Mouse (Mus musculus) gastrocnemius, adult 2 months (tissue): Measurements from ENCODE around the gene Ubl4a. TPM values are rescaled to one million over a fixed set of nuclear protein-coding genes. Genes with fewer than 3 reads are reported as not detected.
A peak's percentile ranks its signal among the peaks of the same experiment; 100 is the strongest.
"Not testable (repeated sequence)": the region's sequence is repeated elsewhere in the genome, so short reads cannot be mapped to it uniquely, and the experiment has no call there.

Experiments used
- DNase-seq: peaks from one replicate; pipeline ENCODE4 v3.0.0; 2022
- H3K27ac ChIP-seq: fragments of 200-600 bp; 2 replicates; pipeline ENCODE4 v1.8.1; 2022; ENCODE audit warnings: mild to moderate bottlenecking
- H3K4me3 ChIP-seq: fragments of 200-600 bp; 2 replicates; pipeline ENCODE4 v1.8.1; 2022; ENCODE audit warnings: mild to moderate bottlenecking, moderate library complexity
- CTCF ChIP-seq: fragments of 200-600 bp; IDR thresholded peaks from 2 replicates; pipeline ENCODE4 v1.8.1; 2022; ENCODE audit warnings: antibody characterized with exemption, mild to moderate bottlenecking, moderate library complexity
- intact Hi-C: fragments of 180-260 bp; cut with DNase I; formaldehyde crosslinking; loops from one replicate; pipeline ENCODE4 v1.15.1; 2025
- long read RNA-seq, 2 experiments: library from polyadenylated mRNA; stranded (forward); transcript quantifications; one replicate each; pipeline ENCODE4 v2.0.0; 2021
- total RNA-seq, 2 experiments: library from RNA; stranded (reverse); gene quantifications; 2 replicates each; pipeline ENCODE4 v1.2.3; 2021

Ubl4a gene
- 10 to 100 TPM; 55.6 to 63.7 TPM for total RNA-seq
- long read RNA-seq, experiment 1, transcript Ubl4a-206 (4 exons, 2,442 nt) = major isoform, 244 of 262 reads
- long read RNA-seq, experiment 1, partial matches to known transcripts = 4 of 262 reads
- long read RNA-seq, experiment 1, other reads (novel, unspliced or antisense) = 12 of 262 reads
- long read RNA-seq, experiment 2, transcript Ubl4a-203 (3 exons, 2,220 nt) = minor isoform, 5 of 214 reads
- long read RNA-seq, experiment 2, transcript Ubl4a-206 (4 exons, 2,442 nt) = major isoform, 191 of 214 reads
- long read RNA-seq, experiment 2, partial matches to known transcripts = 5 of 214 reads
- long read RNA-seq, experiment 2, other reads (novel, unspliced or antisense) = 13 of 214 reads

- TF ChIP-seq CTCF = no peak
- DNase-seq = peak; percentile 93
- Histone ChIP-seq H3K4me3 (peak within 1 kb of the TSS; percentile 77), H3K27ac (peak within 1 kb of the TSS; percentile 82)
- intact Hi-C loops = no loop called here
These were observed at the start of gene Ubl4a, which contains the start of gene Slc10a3 for GRCm38 (mm10) chrX:74372888-74373549. Gene Ubl4a (minus strand): TSS chrX:74373218. Gene Slc10a3 (minus strand): TSS chrX:74373349.

- TF ChIP-seq CTCF = peak; percentile 94
- intact Hi-C loops = loop anchor here (1.0 to 5.0 kb wide), 5 partner anchors 164 to 616 kb away; partner anchors contain the start of genes Flna, Hcfc1 and Irak1
- no peak overlapping the region for H3K27ac ChIP-seq
These were observed 40.4 kb upstream of the Ubl4a start for GRCm38 (mm10) chrX:74413377-74413776.

GRCm38 (mm10) chrX:74408340-74408739, 35.3 kb upstream of the Ubl4a start:
- Histone ChIP-seq H3K4me3 (no peak overlapping the region), H3K27ac (no peak overlapping the region)
- DNase-seq = no peak
- intact Hi-C loops = no loop called here
- TF ChIP-seq CTCF = no peak

More at GRCm38 (mm10) chrX:74413377-74413776, 40.4 kb upstream of the Ubl4a start:
- peak; percentile 65 for DNase-seq
- H3K4me3 ChIP-seq = no peak overlapping the region

GRCm38 (mm10) chrX:74400136-74400535, 27.1 kb upstream of the Ubl4a start:
- DNase-seq = no peak
- H3K27ac ChIP-seq = no peak overlapping the region
- H3K4me3 ChIP-seq = no peak overlapping the region
- intact Hi-C loops = no loop called here
- TF ChIP-seq CTCF = no peak

DNA sequence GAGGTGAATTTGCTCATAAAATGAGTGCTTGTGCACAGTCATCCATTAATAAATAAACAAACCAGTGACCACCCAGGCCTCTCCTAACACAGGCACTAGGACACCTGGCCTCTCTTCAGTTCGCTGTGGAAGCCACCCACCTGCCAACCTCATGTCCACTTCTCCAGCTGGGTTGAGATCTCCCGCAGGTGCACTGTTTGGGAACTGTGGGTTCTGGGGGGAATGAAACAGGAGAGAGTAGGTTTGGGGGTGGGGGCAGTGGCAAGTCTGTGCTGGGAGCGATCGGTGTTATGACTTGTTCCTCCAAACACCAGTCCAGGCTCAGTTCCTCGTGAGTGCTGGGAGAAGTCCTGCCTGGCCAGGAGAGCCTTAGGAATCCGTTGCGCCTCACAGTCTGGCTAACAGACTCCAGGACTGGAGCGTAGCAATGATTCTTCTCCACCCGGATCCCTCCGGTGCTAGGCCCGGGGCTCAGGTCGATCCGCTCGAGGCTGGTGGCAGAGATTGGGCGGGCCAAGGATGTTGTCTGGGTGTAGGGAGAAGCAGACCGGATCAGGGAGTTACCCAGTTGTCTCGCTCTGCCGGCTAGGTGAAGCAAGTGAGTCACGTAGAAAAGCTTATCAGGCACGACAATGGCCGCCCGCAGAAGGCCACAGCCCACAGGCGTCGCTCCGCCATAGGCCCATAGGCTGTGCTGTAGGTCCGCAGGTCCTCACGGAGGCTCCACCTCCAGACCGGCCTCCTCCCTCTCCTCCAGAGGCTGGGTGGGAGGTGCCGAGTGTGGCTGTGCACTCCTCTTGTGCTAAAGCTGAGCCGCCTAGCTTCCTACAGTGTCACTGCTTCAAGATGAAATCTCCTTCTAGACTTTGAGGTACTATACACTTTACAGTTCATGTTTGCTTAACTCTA, 19.8 kb upstream of the Ubl4a start, which contains the start of the genes Fam3a and Ikbkg:
Gene Fam3a, minus strand, starts transcription at position 738 of the 909 bp plus-strand sequence.
Gene Ikbkg, plus strand, starts transcription at position 756 of the 909 bp plus-strand sequence.
- DNase-seq = peak; percentile 89
- intact Hi-C loops = loop anchor here (5.0 kb wide), 1 partner anchor 145 kb away; the partner anchor contains the start of gene Flna
- Histone ChIP-seq H3K4me3 (peak within 1 kb of the TSS; percentile 79), H3K27ac (peak within 1 kb of the TSS; percentile 92)
- peak; percentile 59 for TF ChIP-seq CTCF

GRCm38 (mm10) chrX:74388153-74388552, 15.1 kb upstream of the Ubl4a start:
- intact Hi-C loops = no loop called here
- no peak overlapping the region for H3K27ac ChIP-seq
- no peak for TF ChIP-seq CTCF
- no peak overlapping the region for H3K4me3 ChIP-seq
- DNase-seq = no peak

GRCm38 (mm10) chrX:74384451-74384850, 11.4 kb upstream of the Ubl4a start:
- H3K27ac ChIP-seq = no peak overlapping the region
- DNase-seq = no peak
- intact Hi-C loops = no loop called here
- no peak for TF ChIP-seq CTCF
- H3K4me3 ChIP-seq = no peak overlapping the region

DNA sequence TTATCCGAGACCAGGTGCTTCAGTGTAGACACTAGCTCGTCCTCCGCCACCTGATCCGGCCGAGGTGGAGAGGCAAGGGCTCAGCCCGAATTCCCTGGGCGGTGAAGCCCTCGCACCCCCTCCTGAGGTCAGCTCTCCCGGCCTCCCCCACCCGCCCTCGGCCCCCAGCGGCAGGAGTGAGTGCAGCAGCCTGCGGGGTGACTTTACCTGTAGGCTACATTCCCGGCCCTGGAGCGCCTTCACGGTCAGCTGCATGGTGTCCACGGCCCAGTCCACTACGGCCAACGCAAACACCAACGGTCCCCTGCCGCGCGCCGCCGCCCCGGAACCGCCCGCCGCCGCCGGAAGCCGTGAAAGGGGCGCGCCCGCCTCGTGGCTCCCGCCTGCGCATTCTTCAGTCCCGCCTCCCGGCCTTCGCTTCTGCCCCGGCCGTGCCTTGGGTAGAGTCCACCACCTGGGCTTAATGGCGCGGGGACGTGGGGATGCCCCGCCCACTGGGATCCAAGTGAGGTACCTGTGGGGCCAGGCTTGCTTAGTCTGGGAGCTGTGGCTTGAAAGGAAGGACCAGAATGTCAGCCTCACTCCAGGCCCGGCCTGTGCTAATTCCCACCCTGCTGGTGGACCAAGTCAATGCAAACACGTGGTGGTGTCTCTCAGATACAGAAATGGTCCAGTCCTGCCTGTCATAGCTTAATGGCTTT, 4.7 kb downstream of the Ubl4a start:
- DNase-seq = peak; percentile 86
- intact Hi-C loops = loop anchor here (5.0 kb wide), 1 partner anchor 61 kb away; no protein-coding TSS in a partner anchor
- Histone ChIP-seq H3K27ac (peak overlapping the region; percentile 93), H3K4me3 (peak overlapping the region; percentile 71)
- TF ChIP-seq CTCF = peak; percentile 20; the same call in 1 of the 2 replicates

DNA sequence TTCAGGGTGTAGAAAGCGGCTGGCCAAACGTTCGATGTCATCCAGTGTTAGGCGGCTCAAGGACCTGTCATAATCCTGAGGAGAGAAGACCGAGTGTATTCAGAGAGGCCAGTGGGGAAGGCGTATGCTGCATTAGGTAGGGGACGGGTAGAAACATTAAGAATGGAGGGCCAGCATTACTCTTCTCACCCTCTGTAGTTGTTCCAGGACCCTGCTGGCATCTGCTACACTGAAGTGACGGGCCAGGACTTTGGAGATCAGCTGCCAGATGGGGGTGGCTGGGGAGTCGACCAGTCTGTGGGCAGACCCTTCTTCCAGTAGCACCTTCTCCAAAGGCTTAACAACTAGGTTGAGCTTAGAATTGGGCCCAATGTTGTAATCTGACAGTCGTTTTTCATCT, 5.5 kb downstream of the Ubl4a start:
- peak overlapping the region; percentile 93 for H3K27ac ChIP-seq
- peak overlapping the region; percentile 71 for H3K4me3 ChIP-seq
- no peak for DNase-seq
- TF ChIP-seq CTCF = no peak
- intact Hi-C loops = loop anchor here (5.0 kb wide), 1 partner anchor 60 kb away; no protein-coding TSS in a partner anchor

DNA sequence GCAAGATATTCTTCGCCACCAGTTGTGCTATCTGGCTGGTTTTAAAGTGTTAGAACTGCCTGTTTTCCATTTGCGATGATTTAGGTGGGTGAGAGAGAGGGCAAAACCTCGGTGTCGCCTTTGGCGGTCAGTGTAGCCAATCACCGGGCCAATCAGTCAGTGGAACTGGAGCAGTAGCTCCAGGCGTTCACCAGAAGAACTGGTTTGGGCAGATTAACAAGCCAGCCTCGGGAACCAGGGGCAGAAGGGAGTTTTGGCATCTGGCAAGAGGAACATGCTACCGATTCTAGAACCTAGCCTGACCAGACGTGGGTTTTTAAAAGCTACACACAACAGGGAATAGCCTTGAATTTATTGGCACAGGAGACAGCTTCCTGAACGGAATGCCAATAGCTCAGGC, 13.8 kb downstream of the Ubl4a start:
- Histone ChIP-seq H3K27ac (no peak overlapping the region), H3K4me3 (no peak overlapping the region)
- no peak for DNase-seq
- no peak for TF ChIP-seq CTCF
- intact Hi-C loops = no loop called here

DNA sequence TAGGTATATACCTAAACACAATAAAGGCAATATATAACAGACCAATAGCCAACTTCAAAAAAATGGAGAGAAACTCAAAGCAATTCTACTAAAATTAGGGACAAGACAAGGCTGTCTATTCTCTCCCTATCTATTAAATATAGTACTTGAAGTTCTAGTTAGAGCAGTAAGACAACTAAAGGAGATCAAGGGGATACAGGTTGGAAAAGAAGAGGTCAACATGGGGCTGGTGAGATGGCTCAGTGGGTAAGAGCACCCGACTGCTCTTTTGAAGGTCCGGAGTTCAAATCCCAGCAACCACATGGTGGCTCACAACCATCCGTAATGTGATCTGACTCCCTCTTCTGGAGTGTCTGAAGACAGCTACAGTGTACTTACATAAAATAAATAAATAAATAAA, 15.9 kb downstream of the Ubl4a start:
- DNase-seq, intact Hi-C loops, H3K4me3 ChIP-seq, H3K27ac ChIP-seq: not testable (repeated sequence)

DNA sequence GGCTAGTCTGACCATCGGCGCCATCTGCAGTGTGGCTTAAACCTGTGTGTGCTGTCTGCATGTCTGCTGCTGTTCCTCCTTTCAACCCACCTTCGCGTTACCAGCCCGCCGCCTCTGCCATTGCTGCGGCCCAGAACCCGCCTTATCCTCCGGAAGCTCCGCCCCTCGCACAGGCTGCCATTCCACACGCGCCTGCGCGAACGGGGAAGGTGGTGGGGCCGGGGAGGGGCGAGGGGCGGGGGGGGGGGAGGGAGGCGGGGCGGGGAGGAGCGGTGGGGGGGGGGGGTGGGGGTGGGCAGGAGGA, 19.6 kb downstream of the Ubl4a start, which contains the start of gene Lage3:
Gene Lage3, minus strand, starts transcription at position 152 of the 304 bp plus-strand sequence.
- intact Hi-C loops = no loop called here
- TF ChIP-seq CTCF = no peak
- Histone ChIP-seq H3K27ac (peak within 1 kb of the TSS; percentile 83), H3K4me3 (peak within 1 kb of the TSS; percentile 79)
- DNase-seq = peak; percentile 88
